Mouse (Mus musculus) limb, embryonic 14.5 days (tissue): ENCODE measurements around the gene Hnrnpk. TPM values are rescaled to one million over a fixed set of nuclear protein-coding genes. Genes with fewer than 3 reads are reported as not detected.
A peak's percentile ranks its signal among the peaks of the same experiment; 100 is the strongest.
"Not testable (repeated sequence)": the region's sequence is repeated elsewhere in the genome, so short reads cannot be mapped to it uniquely, and the experiment has no call there.

ENCODE experiments used
- ATAC-seq: fragments of 200-750 bp; cut with Nextera tagmentation; 2 replicates; pipeline ENCODE4 v1.8.0; 2017; ENCODE audit warnings: low read depth, moderate number of reproducible peaks, moderate TSS enrichment; ENCODE audit not compliant: low FRiP score
- DNase-seq: peaks from one replicate; pipeline ENCODE4 v3.0.0-alpha.2; 2015; ENCODE audit warnings: low spot score
- H3K27ac ChIP-seq: fragments of 300-500 bp; sonication (generic); replicated peaks from 2 replicates; pipeline ENCODE4 v1.5.1; 2014; ENCODE audit warnings: low read depth, mild to moderate bottlenecking, low read length, moderate library complexity, mixed read lengths
- H3K27me3 ChIP-seq: fragments of 300-500 bp; sonication (generic); 2 replicates; pipeline ENCODE4 v1.6.1; 2014; ENCODE audit warnings: low read length, mixed read lengths; ENCODE audit not compliant: control insufficient read depth, insufficient read depth
- H3K36me3 ChIP-seq: fragments of 300-500 bp; sonication (generic); 2 replicates; pipeline ENCODE4 v1.6.1; 2014; ENCODE audit warnings: mild to moderate bottlenecking, low read length, moderate library complexity, mixed read lengths; ENCODE audit not compliant: control insufficient read depth, insufficient read depth
- H3K4me1 ChIP-seq: fragments of 300-500 bp; sonication (generic); 2 replicates; pipeline ENCODE4 v1.6.1; 2014; ENCODE audit warnings: antibody characterized with exemption, low read length, mixed read lengths; ENCODE audit not compliant: control insufficient read depth, insufficient read depth
- H3K4me2 ChIP-seq: fragments of 300-500 bp; sonication (generic); replicated peaks from 2 replicates; pipeline ENCODE4 v1.6.1; 2014; ENCODE audit warnings: low read depth, mild to moderate bottlenecking, low read length, moderate library complexity; ENCODE audit not compliant: severe bottlenecking
- H3K4me3 ChIP-seq: fragments of 300-500 bp; sonication (generic); replicated peaks from 2 replicates; pipeline ENCODE4 v1.5.1; 2014; ENCODE audit warnings: low read length
- H3K9ac ChIP-seq: fragments of 300-500 bp; sonication (generic); 2 replicates; pipeline ENCODE4 v1.6.1; 2014; ENCODE audit warnings: mild to moderate bottlenecking, low read depth, low read length, moderate library complexity; ENCODE audit not compliant: severe bottlenecking
- H3K9me3 ChIP-seq: fragments of 300-500 bp; sonication (generic); 2 replicates; pipeline ENCODE4 v1.6.1; 2016; ENCODE audit warnings: low read length; ENCODE audit not compliant: control insufficient read depth
- POLR2A ChIP-seq: fragments of 200-500 bp; IDR thresholded peaks from 2 replicates; pipeline ENCODE4 v1.8.0; 2012; ENCODE audit warnings: inconsistent platforms, mild to moderate bottlenecking, moderate library complexity, borderline replicate concordance; ENCODE audit not compliant: insufficient read depth, insufficient read length; ENCODE audit errors: extremely low read depth
- WGBS: fragments of 180-500 bp; shearing (Covaris S2); extraction: QIAGEN DNeasy Blood & Tissue Kit; methylation state at CpG from one replicate; pipeline ENCODE4 v1.1.7; 2014; 5-methylcytosine and 5-hydroxymethylcytosine counted together
- polyA plus RNA-seq, 2 experiments: library from polyadenylated mRNA; depleted of rRNA in 1 of 2; stranded (reverse) in 1 of 2; unstranded in 1 of 2; fragments of >200 nt; fragmentation: Nextera tagmentation in 1 of 2; extraction: Ambion mirVana in 1 of 2; gene quantifications; 2 replicates each; pipeline versions ENCODE4 v1.2.1 to v1.2.3; 2012 to 2014

The Hnrnpk gene
- polyA plus RNA-seq, 2 experiments, result 883 to 1,312 TPM

DNA sequence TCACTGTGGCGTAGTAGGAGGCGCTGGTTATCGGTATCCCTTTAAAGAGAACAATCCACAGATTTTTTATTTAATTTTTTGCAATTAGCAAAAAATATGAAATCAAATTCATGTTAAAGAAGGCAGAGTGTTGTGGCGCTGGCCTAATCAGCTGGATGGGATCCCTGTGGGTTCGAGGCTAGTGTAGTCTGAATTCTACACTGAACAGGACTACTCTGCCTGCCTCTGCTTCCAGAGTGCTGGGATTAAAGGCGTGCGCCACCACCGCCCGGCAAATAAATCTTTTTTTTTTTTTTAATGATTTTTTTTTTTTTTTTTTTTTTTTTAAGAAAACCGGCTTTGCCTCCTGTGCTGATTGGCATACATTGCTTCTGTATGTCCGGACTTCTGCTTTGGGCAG lies 18.8 kb downstream of the Hnrnpk start:
- no peak for ATAC-seq
- H3K27ac ChIP-seq, result no peak overlapping the region

DNA sequence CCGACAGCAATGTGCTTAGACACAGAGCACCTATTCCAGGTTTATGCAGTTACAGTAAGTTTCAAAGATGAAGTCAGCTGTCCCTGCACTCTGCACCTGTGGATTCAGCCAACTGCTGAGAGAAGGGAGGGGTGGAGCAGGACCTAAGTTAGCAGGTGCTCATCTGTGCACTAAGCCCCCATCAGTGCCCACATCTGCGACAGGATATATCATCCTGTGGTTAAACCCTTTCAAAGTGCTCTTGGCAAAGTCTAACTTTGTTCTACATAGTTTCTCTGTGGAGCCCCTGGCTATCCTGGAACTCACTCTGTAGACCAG lies 30.0 kb downstream of the Hnrnpk start:
- Histone ChIP-seq H3K4me3 (no peak overlapping the region), H3K36me3 (no peaks in the 10 kb centered on the region), H3K9me3 (no peaks in the 10 kb centered on the region), H3K9ac (no peak overlapping the region), H3K4me1 (no peaks in the 10 kb centered on the region), H3K27me3 (no peaks in the 10 kb centered on the region), H3K27ac (no peak overlapping the region), H3K4me2 (no peak overlapping the region)
- TF ChIP-seq POLR2A, result no peak
- WGBS, result 88% methylated on average over 2 of the region's 2 CpGs
- DNase-seq (no peak), ATAC-seq (no peak)

More for the DNA sequence above, 18.8 kb downstream of the Hnrnpk start:
- H3K9ac ChIP-seq, result peak overlapping the region; percentile 86
- no peaks in the 10 kb centered on the region for H3K27me3 ChIP-seq
- peak overlapping the region; percentile 74 for H3K4me3 ChIP-seq
- H3K36me3 ChIP-seq, result peaks cover 26% of the 10 kb centered on the region
- TF ChIP-seq POLR2A, result no peak
- no peak for DNase-seq
- H3K9me3 ChIP-seq, result peaks cover 15% of the 10 kb centered on the region
- H3K4me2 ChIP-seq, result peak overlapping the region; percentile 88
- H3K4me1 ChIP-seq, result peaks cover 5% of the 10 kb centered on the region
- WGBS, result 42% methylated on average over 11 of the region's 11 CpGs

- no peak overlapping the region for H3K9ac ChIP-seq
- H3K9me3 ChIP-seq, result no peaks in the 10 kb centered on the region
- 82% methylated on average over 5 of the region's 5 CpGs for WGBS
- ATAC-seq (no peak), DNase-seq (no peak)
- H3K27ac ChIP-seq, result no peak overlapping the region
- H3K36me3 ChIP-seq, result no peaks in the 10 kb centered on the region
- H3K4me1 ChIP-seq, result no peaks in the 10 kb centered on the region
- H3K27me3 ChIP-seq, result no peaks in the 10 kb centered on the region
- no peak for TF ChIP-seq POLR2A
- H3K4me2 ChIP-seq, result no peak overlapping the region
- no peak overlapping the region for H3K4me3 ChIP-seq
Observed at GRCm38 (mm10) chr13:58372278-58373152, 30.6 kb downstream of the Hnrnpk start.

DNA sequence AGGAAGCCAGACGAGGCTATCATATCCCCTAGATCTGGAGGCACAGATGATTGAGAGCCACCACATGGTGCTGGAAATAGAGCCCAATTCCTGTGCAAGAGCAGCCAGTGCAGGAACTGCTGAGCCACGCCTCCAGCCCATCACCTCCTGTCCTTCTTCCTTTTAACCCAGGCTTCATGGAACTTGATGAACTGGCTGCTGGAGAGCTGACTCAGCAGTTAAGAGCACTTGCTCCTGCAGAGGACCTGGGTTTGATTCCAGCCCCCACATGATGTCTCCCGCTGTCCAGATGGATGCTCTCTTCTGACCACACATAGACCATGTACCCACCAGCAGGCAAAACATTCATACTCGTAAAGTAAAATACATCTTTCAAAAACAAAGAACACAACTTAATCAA lies 34.3 kb downstream of the Hnrnpk start:
- no peaks in the 10 kb centered on the region for H3K36me3 ChIP-seq
- no peak overlapping the region for H3K9ac ChIP-seq
- WGBS, result 68% methylated on average over 4 of the region's 4 CpGs
- no peak overlapping the region for H3K27ac ChIP-seq
- no peak for ATAC-seq
- H3K4me1 ChIP-seq, result no peaks in the 10 kb centered on the region
- no peaks in the 10 kb centered on the region for H3K9me3 ChIP-seq
- no peak overlapping the region for H3K4me2 ChIP-seq
- no peaks in the 10 kb centered on the region for H3K27me3 ChIP-seq
- TF ChIP-seq POLR2A, result no peak
- no peak overlapping the region for H3K4me3 ChIP-seq
- no peak for DNase-seq

DNA sequence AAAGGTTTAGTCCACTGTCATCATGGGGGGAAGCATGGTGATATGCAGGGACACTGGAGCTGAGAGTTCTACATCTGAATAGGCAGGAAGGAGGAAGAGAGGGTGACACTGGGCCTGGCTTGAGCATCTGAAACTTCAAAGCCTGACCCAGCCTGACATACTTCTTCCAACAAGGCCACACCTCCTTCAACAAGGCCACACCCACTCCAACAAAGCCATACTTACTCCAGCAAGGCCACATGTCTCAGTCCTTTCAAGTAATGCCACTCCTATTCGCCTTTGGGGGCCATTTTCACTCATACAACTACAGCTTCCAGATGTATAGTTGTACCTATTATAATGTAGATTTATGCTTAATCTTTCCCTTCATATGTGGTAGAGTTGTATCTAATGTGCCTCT lies 35.5 kb downstream of the Hnrnpk start:
- H3K4me2 ChIP-seq, result no peak overlapping the region
- H3K4me1 ChIP-seq, result no peaks in the 10 kb centered on the region
- H3K9me3 ChIP-seq, result no peaks in the 10 kb centered on the region
- H3K27ac ChIP-seq, result no peak overlapping the region
- WGBS, result 50% methylated on average over 1 of the region's 1 CpGs
- H3K9ac ChIP-seq, result no peak overlapping the region
- H3K27me3 ChIP-seq, result no peaks in the 10 kb centered on the region
- DNase-seq, result no peak
- H3K36me3 ChIP-seq, result no peaks in the 10 kb centered on the region
- TF ChIP-seq POLR2A, result no peak
- H3K4me3 ChIP-seq, result no peak overlapping the region
- no peak for ATAC-seq

GRCm38 (mm10) chr13:58366373-58366772 lies 36.8 kb downstream of the Hnrnpk start:
- Histone ChIP-seq H3K27ac (no peak overlapping the region), H3K27me3 (no peaks in the 10 kb centered on the region), H3K9ac (no peak overlapping the region), H3K4me1 (no peaks in the 10 kb centered on the region), H3K4me3 (no peak overlapping the region), H3K36me3 (no peaks in the 10 kb centered on the region), H3K4me2 (no peak overlapping the region), H3K9me3 (no peaks in the 10 kb centered on the region)
- TF ChIP-seq POLR2A, result no peak
- WGBS, result 88% methylated on average over 3 of the region's 3 CpGs
- DNase-seq (no peak), ATAC-seq (no peak)

DNA sequence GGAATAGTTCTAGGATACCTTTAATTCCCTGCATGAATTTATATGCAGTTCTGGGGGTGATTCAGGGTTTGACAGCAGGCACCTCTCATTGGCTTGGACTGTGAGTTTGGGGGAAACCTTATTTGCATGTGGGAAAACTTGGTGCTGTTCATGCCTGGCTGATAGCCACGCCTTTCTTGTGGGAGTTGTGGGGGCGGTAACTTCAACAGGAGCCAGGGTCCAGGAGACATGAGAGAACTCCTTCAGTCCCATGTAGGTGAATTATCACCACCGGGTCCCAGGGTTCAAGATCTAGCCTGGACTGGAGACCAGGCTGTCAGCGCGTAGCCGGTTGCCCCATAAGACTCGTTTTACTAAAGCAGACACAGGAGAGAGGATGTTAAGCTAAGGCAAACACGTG lies 38.0 kb downstream of the Hnrnpk start:
- H3K9ac ChIP-seq, H3K4me3 ChIP-seq, ATAC-seq, DNase-seq, H3K9me3 ChIP-seq, H3K27me3 ChIP-seq, H3K27ac ChIP-seq, H3K4me1 ChIP-seq, H3K36me3 ChIP-seq, H3K4me2 ChIP-seq: not testable (repeated sequence)
- WGBS, result 79% methylated on average over 8 of the region's 8 CpGs
